Mouse (Mus musculus) forebrain, postnatal 0 days (tissue): ENCODE data around the gene Nr0b2. TPM values are rescaled to one million over a fixed set of nuclear protein-coding genes. Genes with fewer than 3 reads are reported as not detected.
A peak's percentile ranks its signal among the peaks of the same experiment; 100 is the strongest.
"Not testable (repeated sequence)": the region's sequence is repeated elsewhere in the genome, so short reads cannot be mapped to it uniquely, and the experiment has no call there.

Source experiments
- ATAC-seq: fragments of 200-750 bp; cut with Nextera tagmentation; 2 replicates; pipeline ENCODE4 v1.8.0; 2017; ENCODE audit warnings: mild to moderate bottlenecking, moderate library complexity
- DNase-seq: peaks from one replicate; pipeline ENCODE4 v3.0.0-alpha.2; 2015
- H3K27ac ChIP-seq: fragments of 300-500 bp; sonication (generic); 2 replicates; pipeline ENCODE4 v1.5.1; 2014; ENCODE audit warnings: low read depth, mild to moderate bottlenecking, antibody characterized with exemption, low read length, moderate library complexity, mixed read lengths
- H3K27me3 ChIP-seq: fragments of 300-500 bp; sonication (generic); 2 replicates; pipeline ENCODE4 v1.6.1; 2014; ENCODE audit warnings: mild to moderate bottlenecking, low read length, mixed read lengths; ENCODE audit not compliant: insufficient read depth
- H3K36me3 ChIP-seq: fragments of 300-500 bp; sonication (generic); 2 replicates; pipeline ENCODE4 v1.6.1; 2014; ENCODE audit warnings: mild to moderate bottlenecking, moderate library complexity; ENCODE audit not compliant: insufficient read depth
- H3K4me1 ChIP-seq: fragments of 300-500 bp; sonication (generic); 2 replicates; pipeline ENCODE4 v1.6.1; 2014; ENCODE audit warnings: antibody characterized with exemption; ENCODE audit not compliant: insufficient read depth
- H3K4me2 ChIP-seq: fragments of 300-500 bp; sonication (generic); 2 replicates; pipeline ENCODE4 v1.6.1; 2014; ENCODE audit warnings: low read depth, mild to moderate bottlenecking, moderate library complexity
- H3K4me3 ChIP-seq: fragments of 300-500 bp; sonication (generic); 2 replicates; pipeline ENCODE4 v1.5.1; 2014; ENCODE audit warnings: low read depth, low read length, mixed read lengths
- H3K9ac ChIP-seq: fragments of 300-500 bp; sonication (generic); 2 replicates; pipeline ENCODE4 v1.6.1; 2014; ENCODE audit warnings: mild to moderate bottlenecking
- H3K9me3 ChIP-seq: fragments of 300-500 bp; sonication (generic); 2 replicates; pipeline ENCODE4 v1.6.1; 2016; ENCODE audit warnings: low read length
- CTCF ChIP-seq: sonication (generic); IDR thresholded peaks from 2 replicates; pipeline ENCODE4 v1.5.1; 2016; ENCODE audit warnings: antibody characterized with exemption, control low read depth, low read depth
- WGBS: fragments of 180-500 bp; shearing (Covaris S2); extraction: QIAGEN DNeasy Blood & Tissue Kit; methylation state at CpG from one replicate; pipeline ENCODE4 v1.1.7; 2014; 5-methylcytosine and 5-hydroxymethylcytosine counted together
- polyA plus RNA-seq: library from polyadenylated mRNA; unstranded; fragments of >200 nt; fragmentation: Nextera tagmentation; extraction: Ambion mirVana; gene quantifications from 2 replicates; pipeline ENCODE4 v1.2.1, GENCODE M21; 2015
- total RNA-seq: library from RNA; depleted of rRNA; stranded (reverse); fragments of >200 nt; gene quantifications from 2 replicates; pipeline ENCODE4 v1.2.3, GENCODE M21; 2014; rRNA removed

Nr0b2 gene
- not detected in 2 replicates for total RNA-seq
- polyA plus RNA-seq = not detected in 2 replicates

DNA sequence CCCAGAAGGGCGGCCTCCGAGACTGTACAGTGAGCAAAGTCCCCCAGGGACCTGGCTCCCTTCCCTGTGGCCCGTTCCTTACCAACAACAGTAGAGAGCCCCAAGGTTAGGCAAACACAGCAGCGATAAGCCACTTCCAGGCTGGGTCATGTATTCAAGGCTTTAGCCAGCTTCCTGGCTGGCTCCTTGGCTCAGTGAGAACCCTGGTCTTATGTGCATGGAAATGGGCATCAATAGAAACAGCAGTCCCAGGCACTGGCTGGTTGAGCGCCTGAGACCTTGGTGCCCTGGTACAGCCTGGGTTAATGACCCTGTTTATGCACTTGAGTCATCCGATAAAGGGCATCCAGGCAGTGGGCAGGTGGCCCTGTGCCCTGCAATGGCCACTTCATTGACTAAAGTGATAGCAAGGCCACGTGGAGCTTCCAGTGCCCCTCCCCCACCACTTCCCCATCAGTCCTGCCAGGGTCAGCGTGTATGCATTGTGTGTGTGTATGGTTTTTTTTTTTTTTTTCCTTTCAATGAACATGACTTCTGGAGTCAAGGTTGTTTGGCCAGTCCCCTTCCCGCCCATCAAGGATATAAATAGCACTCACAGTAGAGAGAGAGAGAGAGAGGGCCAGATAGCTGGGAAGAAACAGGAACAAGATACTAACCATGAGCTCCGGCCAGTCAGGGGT lies at the start of gene Nr0b2:
Nr0b2 (plus strand) TSS at position 609 of the 680 bp plus-strand sequence.
- 72% methylated on average over 10 of the region's 10 CpGs for WGBS
- no peak for TF ChIP-seq CTCF
- H3K4me3 ChIP-seq = no peak within 1 kb of the TSS

DNA sequence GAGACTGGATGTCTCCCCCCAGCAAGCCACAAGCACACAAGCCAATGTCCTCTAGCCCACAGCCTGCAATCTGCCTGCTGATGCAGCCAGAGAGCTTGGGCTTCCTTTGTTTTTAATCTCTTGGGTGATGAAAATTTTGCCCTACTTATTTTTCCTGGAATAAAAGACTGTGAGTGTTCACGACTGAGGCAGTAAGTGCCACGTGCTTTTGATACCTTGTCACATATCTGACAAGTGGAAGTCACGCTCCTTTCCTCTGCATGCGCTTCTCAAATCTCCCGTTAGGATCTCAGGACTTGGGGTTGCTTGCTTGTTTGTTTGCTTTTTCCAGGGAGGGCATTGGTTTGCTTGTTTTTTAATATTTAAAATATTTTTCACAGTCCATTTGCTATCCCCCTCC lies 48.9 kb upstream of the Nr0b2 start:
- DNase-seq = no peak
- no peak for ATAC-seq

More for the DNA sequence above, at the start of gene Nr0b2:
- Histone ChIP-seq H3K4me2 (no peak within 1 kb of the TSS), H3K4me1 (no peaks in the 10 kb centered on the region), H3K9me3 (no peaks in the 10 kb centered on the region), H3K27me3 (no peaks in the 10 kb centered on the region), H3K9ac (no peak within 1 kb of the TSS), H3K36me3 (no peaks in the 10 kb centered on the region), H3K27ac (no peak within 1 kb of the TSS)
- ATAC-seq = no peak
- no peak for DNase-seq

DNA sequence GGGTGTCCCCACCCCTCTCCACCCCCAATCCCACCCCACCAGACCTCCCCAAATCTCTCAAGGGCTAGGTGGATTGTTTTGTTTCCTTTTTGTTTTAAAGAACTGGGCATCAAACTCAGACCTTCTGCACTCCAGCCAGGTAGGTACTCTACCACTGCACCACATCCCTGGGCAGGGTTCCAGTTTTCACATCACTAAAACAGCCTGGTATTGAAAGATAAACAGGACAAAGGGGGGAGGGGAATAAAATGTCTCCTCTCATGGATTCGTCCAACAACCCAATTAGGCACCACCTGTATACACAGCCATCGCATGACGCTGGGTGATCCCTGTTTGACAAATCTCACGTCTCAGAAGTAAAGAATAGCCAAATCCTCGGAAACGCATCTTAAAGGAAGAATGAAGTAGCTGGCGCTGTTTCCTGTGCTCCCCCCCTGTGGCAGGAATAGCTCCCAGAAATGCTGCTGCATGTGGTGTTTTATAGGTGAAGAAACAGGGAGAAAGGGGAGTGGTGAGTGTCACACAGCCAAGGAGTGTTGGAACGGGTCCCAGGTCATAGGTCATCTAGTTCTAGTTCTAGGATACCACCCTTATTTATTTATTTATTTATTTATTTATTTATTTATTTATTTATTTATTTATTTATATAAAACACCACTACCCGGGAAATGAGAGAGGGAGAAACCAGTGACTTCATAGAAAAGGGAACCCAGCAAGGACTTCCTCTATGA lies 48.3 kb upstream of the Nr0b2 start:
- WGBS = 56% methylated on average over 9 of the region's 9 CpGs
- no peak for ATAC-seq

More for the DNA sequence above, 48.9 kb upstream of the Nr0b2 start:
- H3K27me3 ChIP-seq = peaks cover 4% of the 10 kb centered on the region
- no peaks in the 10 kb centered on the region for H3K9me3 ChIP-seq
- no peak overlapping the region for H3K4me3 ChIP-seq
- no peak for TF ChIP-seq CTCF
- H3K27ac ChIP-seq = no peak overlapping the region
- H3K36me3 ChIP-seq = no peaks in the 10 kb centered on the region
- no peaks in the 10 kb centered on the region for H3K4me1 ChIP-seq
- 33% methylated on average over 5 of the region's 5 CpGs for WGBS
- H3K4me2 ChIP-seq = no peak overlapping the region
- H3K9ac ChIP-seq = no peak overlapping the region

GRCm38 (mm10) chr4:133506573-133506972 lies 46.6 kb upstream of the Nr0b2 start:
- Histone ChIP-seq H3K27me3 (no peaks in the 10 kb centered on the region; the same call in 1 of the 2 replicates), H3K4me3 (no peak overlapping the region), H3K9ac (no peak overlapping the region), H3K9me3 (no peaks in the 10 kb centered on the region), H3K4me1 (no peaks in the 10 kb centered on the region), H3K27ac (no peak overlapping the region), H3K4me2 (no peak overlapping the region), H3K36me3 (no peaks in the 10 kb centered on the region)
- ATAC-seq = no peak
- no peak for TF ChIP-seq CTCF
- WGBS = 75% methylated on average over 5 of the region's 5 CpGs
- no peak for DNase-seq

More for the DNA sequence above, 48.3 kb upstream of the Nr0b2 start:
- no peak overlapping the region for H3K4me3 ChIP-seq
- DNase-seq = no peak
- no peaks in the 10 kb centered on the region for H3K4me1 ChIP-seq
- no peak for TF ChIP-seq CTCF
- no peaks in the 10 kb centered on the region; the same call in 1 of the 2 replicates for H3K27me3 ChIP-seq
- no peak overlapping the region for H3K4me2 ChIP-seq
- H3K9ac ChIP-seq = no peak overlapping the region
- H3K9me3 ChIP-seq = no peaks in the 10 kb centered on the region
- no peaks in the 10 kb centered on the region for H3K36me3 ChIP-seq
- no peak overlapping the region for H3K27ac ChIP-seq

GRCm38 (mm10) chr4:133508990-133509389 lies 44.2 kb upstream of the Nr0b2 start:
- TF ChIP-seq CTCF = no peak
- H3K4me3 ChIP-seq = no peak overlapping the region
- H3K9me3 ChIP-seq = no peaks in the 10 kb centered on the region
- DNase-seq = peak; percentile 89
- H3K4me2 ChIP-seq = no peak overlapping the region
- WGBS = 45% methylated on average over 7 of the region's 7 CpGs
- ATAC-seq = peak; percentile 92
- H3K36me3 ChIP-seq = no peaks in the 10 kb centered on the region
- H3K4me1 ChIP-seq = no peaks in the 10 kb centered on the region
- peak overlapping the region; percentile 54; the same call in 1 of the 2 replicates for H3K27ac ChIP-seq
- H3K9ac ChIP-seq = no peak overlapping the region
- no peaks in the 10 kb centered on the region for H3K27me3 ChIP-seq

GRCm38 (mm10) chr4:133511050-133511449 lies 42.1 kb upstream of the Nr0b2 start:
- H3K9ac ChIP-seq = no peak overlapping the region
- WGBS = 72% methylated on average over 5 of the region's 5 CpGs
- H3K36me3 ChIP-seq = no peaks in the 10 kb centered on the region
- H3K4me1 ChIP-seq = no peaks in the 10 kb centered on the region
- no peak for TF ChIP-seq CTCF
- H3K27ac ChIP-seq = no peak overlapping the region
- H3K4me3 ChIP-seq = no peak overlapping the region
- no peaks in the 10 kb centered on the region for H3K9me3 ChIP-seq
- DNase-seq = no peak
- H3K4me2 ChIP-seq = no peak overlapping the region
- no peaks in the 10 kb centered on the region for H3K27me3 ChIP-seq
- ATAC-seq = no peak

DNA sequence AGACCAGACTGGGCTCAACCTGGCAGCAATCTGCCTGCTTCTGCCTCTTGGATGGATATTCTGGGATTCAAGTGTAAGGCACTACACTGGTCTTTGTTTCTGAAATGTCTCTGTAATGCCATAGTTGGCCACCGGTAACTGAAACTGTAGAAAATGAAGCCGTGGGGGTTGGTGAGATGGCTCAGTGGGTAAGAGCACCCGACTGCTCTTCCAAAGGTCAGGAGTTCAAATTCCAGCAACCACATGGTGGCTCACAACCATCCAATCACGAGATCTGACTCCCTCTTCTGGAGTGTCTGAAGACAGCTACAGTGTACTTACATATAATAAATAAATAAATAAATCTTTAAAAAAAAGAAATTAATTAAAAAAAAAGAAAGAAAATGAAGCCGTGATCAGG lies 40.7 kb upstream of the Nr0b2 start:
- not testable (repeated sequence) for ATAC-seq, H3K4me2 ChIP-seq, DNase-seq, H3K9me3 ChIP-seq, H3K9ac ChIP-seq, H3K27ac ChIP-seq, H3K36me3 ChIP-seq, H3K27me3 ChIP-seq, H3K4me1 ChIP-seq, H3K4me3 ChIP-seq
- WGBS = 53% methylated on average over 4 of the region's 5 CpGs
